Mouse (Mus musculus) kidney, embryonic 14.5 days (tissue): Measurements from ENCODE around the gene Rnf207. TPM values are rescaled to one million over a fixed set of nuclear protein-coding genes. Genes with fewer than 3 reads are reported as not detected.

Experiments used
- ATAC-seq: fragments of 200-750 bp; cut with Nextera tagmentation; 2 replicates; pipeline ENCODE4 v1.8.0; 2017; ENCODE audit warnings: moderate number of reproducible peaks, mild to moderate bottlenecking, moderate TSS enrichment, moderate library complexity; ENCODE audit not compliant: low FRiP score, low TSS enrichment
- H3K27ac ChIP-seq: fragments of 300-500 bp; sonication (generic); 2 replicates; pipeline ENCODE4 v1.5.1; 2014; ENCODE audit warnings: low read depth, mild to moderate bottlenecking, low read length, moderate library complexity, mixed read lengths
- H3K27me3 ChIP-seq: fragments of 300-500 bp; sonication (generic); 2 replicates; pipeline ENCODE4 v1.6.1; 2014; ENCODE audit warnings: mild to moderate bottlenecking, low read length; ENCODE audit not compliant: control insufficient read depth, insufficient read depth
- H3K36me3 ChIP-seq: fragments of 300-500 bp; sonication (generic); 2 replicates; pipeline ENCODE4 v1.6.1; 2014; ENCODE audit warnings: low read length, mixed read lengths; ENCODE audit not compliant: control insufficient read depth, insufficient read depth
- H3K4me1 ChIP-seq: fragments of 300-500 bp; sonication (generic); 2 replicates; pipeline ENCODE4 v1.6.1; 2014; ENCODE audit warnings: low read length, mixed read lengths; ENCODE audit not compliant: control insufficient read depth, insufficient read depth
- H3K4me2 ChIP-seq: fragments of 300-500 bp; sonication (generic); replicated peaks from 2 replicates; pipeline ENCODE4 v1.6.1; 2014; ENCODE audit warnings: low read depth, mild to moderate bottlenecking, low read length
- H3K4me3 ChIP-seq: fragments of 300-500 bp; sonication (generic); 2 replicates; pipeline ENCODE4 v1.5.1; 2014; ENCODE audit warnings: mild to moderate bottlenecking, low read length
- H3K9ac ChIP-seq: fragments of 300-500 bp; sonication (generic); 2 replicates; pipeline ENCODE4 v1.6.1; 2014; ENCODE audit warnings: low read depth, mild to moderate bottlenecking, low read length, moderate library complexity
- H3K9me3 ChIP-seq: fragments of 300-500 bp; sonication (generic); 2 replicates; pipeline ENCODE4 v1.6.1; 2016; ENCODE audit warnings: low read length; ENCODE audit not compliant: control insufficient read depth
- WGBS: fragments of 180-500 bp; shearing (Covaris S2); extraction: QIAGEN DNeasy Blood & Tissue Kit; methylation state at CpG from one replicate; pipeline ENCODE4 v1.1.7; 2014; 5-methylcytosine and 5-hydroxymethylcytosine counted together
- polyA plus RNA-seq: library from polyadenylated mRNA; unstranded; fragments of >200 nt; fragmentation: Nextera tagmentation; extraction: Ambion mirVana; gene quantifications from 2 replicates; pipeline ENCODE4 v1.2.1, GENCODE M21; 2014

Gene Rnf207
- polyA plus RNA-seq, 1 experiment from 2014 or later, result 1.1 TPM

GRCm38 (mm10) chr4:152273191-152273590, 45.6 kb downstream of the Rnf207 start:
- Histone ChIP-seq H3K4me3 (no peak overlapping the region; the same call in 1 of the 2 replicates), H3K36me3 (no peaks in the 10 kb centered on the region), H3K4me1 (peaks cover 12% of the 10 kb centered on the region; the same call in 1 of the 2 replicates), H3K27ac (peak overlapping the region; percentile 85; the same call in 1 of the 2 replicates), H3K9ac (no peak overlapping the region), H3K9me3 (no peaks in the 10 kb centered on the region), H3K27me3 (no peaks in the 10 kb centered on the region), H3K4me2 (peak overlapping the region; percentile 97; the same call in 1 of the 2 replicates)
- ATAC-seq, result 0 out of 2 replicates have a peak, but pooled peaks have one; percentile 29
- WGBS, result 26% methylated on average over 3 of the region's 3 CpGs

GRCm38 (mm10) chr4:152272449-152273049, 46.2 kb downstream of the Rnf207 start:
- Histone ChIP-seq H3K27me3 (no peaks in the 10 kb centered on the region), H3K4me1 (peaks cover 12% of the 10 kb centered on the region; the same call in 1 of the 2 replicates), H3K9ac (no peak overlapping the region), H3K27ac (peak overlapping the region; percentile 85; the same call in 1 of the 2 replicates), H3K4me2 (no peak overlapping the region), H3K36me3 (no peaks in the 10 kb centered on the region), H3K4me3 (no peak overlapping the region), H3K9me3 (no peaks in the 10 kb centered on the region)
- WGBS, result 25% methylated on average over 9 of the region's 9 CpGs
- peak; percentile 30; the same call in 1 of the 2 replicates for ATAC-seq

- WGBS, result 70% methylated on average over 7 of the region's 7 CpGs
- Histone ChIP-seq H3K9me3 (no peaks in the 10 kb centered on the region), H3K9ac (no peak overlapping the region), H3K36me3 (no peaks in the 10 kb centered on the region), H3K27me3 (no peaks in the 10 kb centered on the region), H3K27ac (peak overlapping the region; percentile 85; the same call in 1 of the 2 replicates), H3K4me3 (no peak overlapping the region), H3K4me2 (no peak overlapping the region), H3K4me1 (peaks cover 12% of the 10 kb centered on the region; the same call in 1 of the 2 replicates)
- no peak for ATAC-seq
Observed at GRCm38 (mm10) chr4:152272006-152272405, 46.8 kb downstream of the Rnf207 start.

GRCm38 (mm10) chr4:152271334-152271733, 47.5 kb downstream of the Rnf207 start:
- no peak overlapping the region for H3K27ac ChIP-seq
- WGBS, result 92% methylated on average over 11 of the region's 11 CpGs
- no peak overlapping the region for H3K4me3 ChIP-seq
- no peaks in the 10 kb centered on the region for H3K27me3 ChIP-seq
- H3K9ac ChIP-seq, result no peak overlapping the region
- no peaks in the 10 kb centered on the region for H3K36me3 ChIP-seq
- ATAC-seq, result no peak
- no peaks in the 10 kb centered on the region for H3K9me3 ChIP-seq
- no peak overlapping the region for H3K4me2 ChIP-seq
- H3K4me1 ChIP-seq, result peaks cover 12% of the 10 kb centered on the region; the same call in 1 of the 2 replicates

GRCm38 (mm10) chr4:152270599-152270998, 48.2 kb downstream of the Rnf207 start:
- Histone ChIP-seq H3K9me3 (no peaks in the 10 kb centered on the region), H3K27me3 (no peaks in the 10 kb centered on the region), H3K4me2 (no peak overlapping the region), H3K9ac (no peak overlapping the region), H3K36me3 (no peaks in the 10 kb centered on the region; the same call in 1 of the 2 replicates), H3K27ac (no peak overlapping the region), H3K4me1 (peaks cover 12% of the 10 kb centered on the region; the same call in 1 of the 2 replicates), H3K4me3 (no peak overlapping the region)
- 69% methylated on average over 9 of the region's 9 CpGs for WGBS
- no peak for ATAC-seq

GRCm38 (mm10) chr4:152269967-152270366, 48.8 kb downstream of the Rnf207 start:
- H3K36me3 ChIP-seq, result no peaks in the 10 kb centered on the region; the same call in 1 of the 2 replicates
- H3K4me1 ChIP-seq, result peaks cover 12% of the 10 kb centered on the region; the same call in 1 of the 2 replicates
- no peaks in the 10 kb centered on the region for H3K9me3 ChIP-seq
- H3K9ac ChIP-seq, result no peak overlapping the region
- no peak overlapping the region for H3K4me3 ChIP-seq
- H3K27ac ChIP-seq, result no peak overlapping the region
- ATAC-seq, result no peak
- H3K27me3 ChIP-seq, result no peaks in the 10 kb centered on the region
- H3K4me2 ChIP-seq, result no peak overlapping the region
- 89% methylated on average over 13 of the region's 13 CpGs for WGBS

GRCm38 (mm10) chr4:152267748-152268369, 50.9 kb downstream of the Rnf207 start:
- Histone ChIP-seq H3K4me1 (peaks cover 24% of the 10 kb centered on the region), H3K9ac (no peak overlapping the region), H3K27ac (no peak overlapping the region), H3K36me3 (no peaks in the 10 kb centered on the region; the same call in 1 of the 2 replicates), H3K9me3 (no peaks in the 10 kb centered on the region), H3K4me3 (no peak overlapping the region), H3K27me3 (no peaks in the 10 kb centered on the region), H3K4me2 (no peak overlapping the region)
- WGBS, result 63% methylated on average over 13 of the region's 13 CpGs
- no peak for ATAC-seq

- no peak overlapping the region for H3K27ac ChIP-seq
- H3K36me3 ChIP-seq, result no peaks in the 10 kb centered on the region; the same call in 1 of the 2 replicates
- H3K4me2 ChIP-seq, result no peak overlapping the region
- peaks cover 29% of the 10 kb centered on the region for H3K4me1 ChIP-seq
- H3K4me3 ChIP-seq, result no peak overlapping the region
- no peak for ATAC-seq
- no peak overlapping the region for H3K9ac ChIP-seq
- WGBS, result 42% methylated on average over 10 of the region's 10 CpGs
- H3K27me3 ChIP-seq, result no peaks in the 10 kb centered on the region
- H3K9me3 ChIP-seq, result no peaks in the 10 kb centered on the region
Observed at GRCm38 (mm10) chr4:152266236-152266895, 52.4 kb downstream of the Rnf207 start.
